Mouse (Mus musculus) fat pad, adult 2 months (tissue): ENCODE data around the gene Olfr1499.
"Not testable (repeated sequence)": the region's sequence is repeated elsewhere in the genome, so short reads cannot be mapped to it uniquely, and the experiment has no call there.

Experiments used
- DNase-seq: peaks from one replicate; pipeline ENCODE4 v3.0.0-alpha.2; 2011; ENCODE audit warnings: low read depth, low spot score; ENCODE audit errors: extremely low read depth

Gene Olfr1499

DNA sequence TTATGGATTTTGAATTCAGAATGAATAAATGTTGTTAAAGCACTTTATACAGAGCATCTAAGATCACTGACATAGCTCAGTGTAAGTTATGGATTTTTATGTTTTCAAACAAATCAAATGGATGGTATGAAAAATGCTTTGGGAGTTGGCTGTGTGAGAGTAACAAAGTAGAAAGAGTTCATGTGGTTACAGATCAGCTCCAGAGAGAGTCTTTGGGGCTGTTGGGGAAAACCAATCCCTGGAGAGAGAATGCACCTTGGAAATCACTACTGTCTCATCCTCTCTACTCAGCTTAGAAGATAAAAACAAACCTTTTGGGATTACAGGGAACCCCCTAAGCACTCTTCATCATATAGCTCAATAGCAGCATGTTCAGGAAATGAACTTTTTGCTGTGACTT lies at the start of gene Olfr1499:
Gene Olfr1499, minus strand, starts transcription at position 101 of the 400 bp plus-strand sequence.
- DNase-seq = no peak

- DNase-seq = no peak
Measured at GRCm38 (mm10) chr19:13861495-13861894, 42.2 kb upstream of the Olfr1499 start, which contains the start of gene Olfr1502. Gene Olfr1502, plus strand, starts transcription at chr19:13861795.

GRCm38 (mm10) chr19:13850592-13850991 lies 31.3 kb upstream of the Olfr1499 start, which contains the start of gene Olfr1501:
Gene Olfr1501, minus strand, starts transcription at chr19:13850692.
- not testable (repeated sequence) for DNase-seq

DNA sequence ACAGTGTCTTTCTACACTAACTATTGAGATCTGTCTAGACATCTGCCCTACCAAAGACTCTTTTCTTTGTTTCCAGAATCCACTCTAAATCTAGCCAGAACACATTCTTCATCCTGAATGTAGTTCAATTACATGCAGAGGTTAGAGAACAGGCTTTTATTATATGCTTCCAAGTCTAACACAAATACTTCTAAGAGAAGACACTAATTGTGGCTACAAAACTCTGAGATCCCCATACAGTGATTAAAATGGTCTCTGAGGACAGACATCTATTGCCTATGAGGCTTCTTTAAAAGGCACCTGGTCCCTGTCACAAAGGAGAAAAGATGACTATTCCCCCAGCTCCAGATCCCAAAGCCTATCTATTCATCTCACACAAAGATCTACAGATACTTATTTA lies 11.1 kb upstream of the Olfr1499 start, which contains the start of gene Olfr1500:
Gene Olfr1500, minus strand, starts transcription at position 101 of the 400 bp plus-strand sequence.
- no peak for DNase-seq

- no peak for DNase-seq
Measured at GRCm38 (mm10) chr19:13828447-13828846, 9.2 kb upstream of the Olfr1499 start.

DNA sequence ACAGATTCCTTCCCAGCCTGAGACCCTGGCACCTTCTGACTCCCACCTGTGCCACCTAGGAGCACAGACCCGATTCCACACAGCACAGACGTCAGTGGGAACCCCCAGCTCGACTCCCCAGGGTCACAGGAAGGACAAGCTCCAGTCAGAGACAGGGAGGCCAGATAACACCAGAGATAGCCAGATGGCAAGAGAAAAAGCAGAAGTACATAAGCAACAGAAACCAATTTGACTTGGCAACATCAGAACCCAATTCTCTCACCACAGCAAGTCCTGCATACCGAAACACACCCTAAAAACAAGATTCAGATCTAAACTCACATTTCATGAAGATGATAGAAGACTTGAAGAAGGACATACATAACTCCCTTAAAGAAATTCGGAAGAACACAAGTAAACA lies 1.6 kb upstream of the Olfr1499 start:
- DNase-seq = no peak

DNA sequence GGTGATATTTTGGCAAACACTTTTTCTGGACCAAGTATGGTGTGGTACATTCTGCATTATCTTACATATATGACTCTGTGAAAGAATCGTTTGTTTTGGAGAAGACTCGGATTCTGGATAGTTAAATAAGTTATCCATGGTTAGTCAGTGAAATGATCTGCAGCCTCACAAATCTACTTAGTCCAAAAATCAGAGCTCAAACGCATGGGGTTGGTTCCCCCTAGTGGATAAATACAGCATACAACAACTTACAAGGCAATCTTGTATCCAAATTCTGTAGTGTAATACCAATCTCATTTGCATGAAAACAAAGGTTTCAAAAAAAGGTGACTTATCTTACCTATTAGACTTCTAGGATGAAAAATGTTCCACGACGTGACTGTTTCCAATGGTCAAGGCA lies 420 bp downstream of the Olfr1499 start:
- no peak for DNase-seq

GRCm38 (mm10) chr19:13812823-13813222 lies 6.4 kb downstream of the Olfr1499 start:
- DNase-seq = no peak

DNA sequence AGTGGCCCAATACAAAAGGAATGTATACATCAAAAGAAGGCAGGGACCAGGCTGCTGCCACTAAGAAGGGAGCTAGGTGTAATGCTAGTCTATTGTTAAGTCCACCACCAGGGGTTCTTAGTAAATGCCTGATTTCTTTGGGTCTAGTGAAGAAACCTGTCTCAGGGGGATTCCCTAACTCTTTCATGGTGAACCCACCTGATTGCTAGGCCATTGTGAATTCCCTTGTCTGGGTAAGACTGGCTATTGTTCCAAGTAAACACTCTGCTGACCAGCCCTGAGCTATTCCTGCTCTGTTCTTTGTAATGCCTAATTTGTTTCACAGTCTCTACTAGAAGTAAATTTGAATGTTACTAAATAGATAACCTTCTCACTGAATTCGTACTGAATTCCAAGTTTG lies 13.8 kb downstream of the Olfr1499 start:
- not testable (repeated sequence) for DNase-seq

DNA sequence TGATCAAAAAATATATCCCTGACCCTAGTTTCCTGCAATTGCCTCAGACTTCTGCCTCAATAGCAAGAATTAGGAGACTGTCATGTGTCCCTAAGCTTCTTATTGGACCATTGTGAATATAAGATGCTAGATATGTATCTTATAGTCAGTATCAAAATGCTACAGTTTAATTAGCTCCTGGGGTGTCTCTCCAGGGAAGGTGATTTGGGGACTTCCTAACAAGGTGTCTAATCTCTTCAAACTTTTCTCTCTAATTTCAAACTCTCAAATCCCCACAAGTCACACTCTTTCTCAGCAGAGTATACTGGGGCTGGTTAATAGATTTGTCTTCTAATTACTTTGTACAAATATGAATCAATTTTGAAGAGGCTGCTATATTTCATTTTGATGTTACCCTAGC lies 21.1 kb downstream of the Olfr1499 start, which contains the start of gene Olfr1497:
Gene Olfr1497, minus strand, starts transcription at position 101 of the 400 bp plus-strand sequence.
- DNase-seq = no peak

- DNase-seq = no peak
Measured at GRCm38 (mm10) chr19:13777578-13777977, 41.7 kb downstream of the Olfr1499 start, which contains the start of gene Olfr1496. Gene Olfr1496, plus strand, starts transcription at chr19:13777878.

GRCm38 (mm10) chr19:13768565-13769276 lies 50.5 kb downstream of the Olfr1499 start:
- DNase-seq = no peak

DNA sequence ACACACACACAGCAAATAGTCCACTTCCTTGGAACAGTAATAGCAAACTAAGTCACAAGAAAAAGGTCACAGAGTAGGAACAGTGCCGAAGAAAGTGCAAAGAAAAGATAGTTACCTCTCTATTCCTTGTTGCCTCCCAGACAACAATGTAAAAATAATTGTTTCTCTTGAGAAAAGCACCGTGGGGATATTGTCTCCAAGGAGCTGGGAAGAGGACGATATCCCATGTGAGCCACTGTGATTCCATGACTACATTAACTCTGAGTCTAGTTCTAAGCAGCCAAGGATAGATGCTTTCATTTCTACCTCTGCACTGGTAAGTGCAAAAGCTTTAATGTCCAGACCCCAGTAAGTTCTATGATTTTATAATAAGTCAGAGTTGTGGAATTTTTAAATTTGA lies 54.9 kb downstream of the Olfr1499 start, which contains the start of gene Olfr1495:
Gene Olfr1495, plus strand, starts transcription at position 301 of the 400 bp plus-strand sequence.
- no peak for DNase-seq
